Mouse (Mus musculus): ENCODE results near the gene Lin7c. TPM values are rescaled to one million over a fixed set of nuclear protein-coding genes. Genes with fewer than 3 reads are reported as not detected.

Lin7c gene
- polyA plus RNA-seq, 1 experiment from 2014 or later = 37.1 TPM

- Histone ChIP-seq H3K9me3 (ENCODE audit: control insufficient read depth) (no peaks in the 10 kb centered on the region), H3K4me3 (ENCODE audit: low read depth, low read length) (no peak overlapping the region), H3K4me1 (replicated peaks; ENCODE audit: control insufficient read depth, insufficient read depth, low read length) (no peaks in the 10 kb centered on the region), H3K4me2 (replicated peaks; ENCODE audit: low read depth) (no peak overlapping the region), H3K27me3 (replicated peaks; ENCODE audit: control insufficient read depth, insufficient read depth, low read length) (no peaks in the 10 kb centered on the region), H3K27ac (ENCODE audit: low read depth, low read length) (no peak overlapping the region), H3K9ac (ENCODE audit: low read depth, low read length) (no peak overlapping the region), H3K36me3 (ENCODE audit: control insufficient read depth, insufficient read depth) (no peaks in the 10 kb centered on the region)
- WGBS = 43% methylated on average over 5 of the region's 5 CpGs
- TF ChIP-seq CTCF (IDR thresholded peaks at IDR 0.05; ENCODE audit: low read depth) = no peak
- ATAC-seq = no peak
Measured at GRCm38 (mm10) chr2:109941973-109942444, 51.4 kb downstream of the Lin7c start.

GRCm38 (mm10) chr2:109942810-109943570 is 52.3 kb downstream of the Lin7c start:
- no peaks in the 10 kb centered on the region for H3K4me1 ChIP-seq (replicated peaks; ENCODE audit: control insufficient read depth, insufficient read depth, low read length)
- H3K9me3 ChIP-seq (ENCODE audit: control insufficient read depth) = no peaks in the 10 kb centered on the region
- no peak overlapping the region for H3K27ac ChIP-seq (ENCODE audit: low read depth, low read length)
- no peak for ATAC-seq
- H3K4me2 ChIP-seq (replicated peaks; ENCODE audit: low read depth) = no peak overlapping the region
- H3K27me3 ChIP-seq (replicated peaks; ENCODE audit: control insufficient read depth, insufficient read depth, low read length) = no peaks in the 10 kb centered on the region
- no peak overlapping the region for H3K9ac ChIP-seq (ENCODE audit: low read depth, low read length)
- H3K4me3 ChIP-seq (ENCODE audit: low read depth, low read length) = no peak overlapping the region
- 86% methylated on average over 8 of the region's 8 CpGs for WGBS
- H3K36me3 ChIP-seq (ENCODE audit: control insufficient read depth, insufficient read depth) = no peaks in the 10 kb centered on the region
- TF ChIP-seq CTCF (IDR thresholded peaks at IDR 0.05; ENCODE audit: low read depth) = no peak

GRCm38 (mm10) chr2:109944995-109945394 is 54.3 kb downstream of the Lin7c start:
- WGBS = 55% methylated on average over 9 of the region's 9 CpGs
- Histone ChIP-seq H3K4me3 (ENCODE audit: low read depth, low read length) (no peak overlapping the region), H3K9me3 (ENCODE audit: control insufficient read depth) (no peaks in the 10 kb centered on the region), H3K27ac (ENCODE audit: low read depth, low read length) (no peak overlapping the region), H3K4me2 (replicated peaks; ENCODE audit: low read depth) (no peak overlapping the region), H3K9ac (ENCODE audit: low read depth, low read length) (no peak overlapping the region), H3K27me3 (replicated peaks; ENCODE audit: control insufficient read depth, insufficient read depth, low read length) (no peaks in the 10 kb centered on the region), H3K36me3 (ENCODE audit: control insufficient read depth, insufficient read depth) (no peaks in the 10 kb centered on the region), H3K4me1 (replicated peaks; ENCODE audit: control insufficient read depth, insufficient read depth, low read length) (no peaks in the 10 kb centered on the region)
- no peak for TF ChIP-seq CTCF (IDR thresholded peaks at IDR 0.05; ENCODE audit: low read depth)
- no peak for ATAC-seq

- WGBS = 92% methylated on average over 4 of the region's 4 CpGs
- no peaks in the 10 kb centered on the region for H3K9me3 ChIP-seq (ENCODE audit: control insufficient read depth)
- no peaks in the 10 kb centered on the region for H3K27me3 ChIP-seq (replicated peaks; ENCODE audit: control insufficient read depth, insufficient read depth, low read length)
- H3K9ac ChIP-seq (ENCODE audit: low read depth, low read length) = no peak overlapping the region
- no peak overlapping the region for H3K27ac ChIP-seq (ENCODE audit: low read depth, low read length)
- no peak overlapping the region for H3K4me3 ChIP-seq (ENCODE audit: low read depth, low read length)
- no peaks in the 10 kb centered on the region for H3K36me3 ChIP-seq (ENCODE audit: control insufficient read depth, insufficient read depth)
- TF ChIP-seq CTCF (IDR thresholded peaks at IDR 0.05; ENCODE audit: low read depth) = no peak
- no peak overlapping the region for H3K4me2 ChIP-seq (replicated peaks; ENCODE audit: low read depth)
- ATAC-seq = no peak
- H3K4me1 ChIP-seq (replicated peaks; ENCODE audit: control insufficient read depth, insufficient read depth, low read length) = no peaks in the 10 kb centered on the region
Measured at GRCm38 (mm10) chr2:109945532-109945931, 54.9 kb downstream of the Lin7c start.

GRCm38 (mm10) chr2:109946426-109946825 is 55.8 kb downstream of the Lin7c start:
- H3K36me3 ChIP-seq (ENCODE audit: control insufficient read depth, insufficient read depth) = no peaks in the 10 kb centered on the region
- H3K4me1 ChIP-seq (replicated peaks; ENCODE audit: control insufficient read depth, insufficient read depth, low read length) = no peaks in the 10 kb centered on the region
- 84% methylated on average over 6 of the region's 6 CpGs for WGBS
- no peak overlapping the region for H3K9ac ChIP-seq (ENCODE audit: low read depth, low read length)
- H3K4me3 ChIP-seq (ENCODE audit: low read depth, low read length) = no peak overlapping the region
- no peak overlapping the region for H3K4me2 ChIP-seq (replicated peaks; ENCODE audit: low read depth)
- H3K27me3 ChIP-seq (replicated peaks; ENCODE audit: control insufficient read depth, insufficient read depth, low read length) = no peaks in the 10 kb centered on the region
- no peak overlapping the region for H3K27ac ChIP-seq (ENCODE audit: low read depth, low read length)
- H3K9me3 ChIP-seq (ENCODE audit: control insufficient read depth) = no peaks in the 10 kb centered on the region
- TF ChIP-seq CTCF (IDR thresholded peaks at IDR 0.05; ENCODE audit: low read depth) = no peak
- ATAC-seq = no peak

- no peak overlapping the region for H3K27ac ChIP-seq (ENCODE audit: low read depth, low read length)
- H3K4me3 ChIP-seq (ENCODE audit: low read depth, low read length) = no peak overlapping the region
- ATAC-seq = no peak
- no peak overlapping the region for H3K4me2 ChIP-seq (replicated peaks; ENCODE audit: low read depth)
- H3K9me3 ChIP-seq (ENCODE audit: control insufficient read depth) = no peaks in the 10 kb centered on the region
- no peaks in the 10 kb centered on the region for H3K27me3 ChIP-seq (replicated peaks; ENCODE audit: control insufficient read depth, insufficient read depth, low read length)
- no peak for TF ChIP-seq CTCF (IDR thresholded peaks at IDR 0.05; ENCODE audit: low read depth)
- H3K9ac ChIP-seq (ENCODE audit: low read depth, low read length) = no peak overlapping the region
- H3K36me3 ChIP-seq (ENCODE audit: control insufficient read depth, insufficient read depth) = no peaks in the 10 kb centered on the region
- H3K4me1 ChIP-seq (replicated peaks; ENCODE audit: control insufficient read depth, insufficient read depth, low read length) = 0 out of 2 replicates have a peak, but pooled peaks cover 7% of the 10 kb centered on the region
Measured at GRCm38 (mm10) chr2:109949519-109949918, 58.9 kb downstream of the Lin7c start.
